Mouse (Mus musculus): ENCODE data around the gene Artn.
A peak's percentile ranks its signal among the peaks of the same experiment; 100 is the strongest.

Gene Artn

GRCm38 (mm10) chr4:117890031-117890430 lies 39.5 kb downstream of the Artn start:
- no peak for DNase-seq (ENCODE audit: low spot score in 2 of 2)

DNA sequence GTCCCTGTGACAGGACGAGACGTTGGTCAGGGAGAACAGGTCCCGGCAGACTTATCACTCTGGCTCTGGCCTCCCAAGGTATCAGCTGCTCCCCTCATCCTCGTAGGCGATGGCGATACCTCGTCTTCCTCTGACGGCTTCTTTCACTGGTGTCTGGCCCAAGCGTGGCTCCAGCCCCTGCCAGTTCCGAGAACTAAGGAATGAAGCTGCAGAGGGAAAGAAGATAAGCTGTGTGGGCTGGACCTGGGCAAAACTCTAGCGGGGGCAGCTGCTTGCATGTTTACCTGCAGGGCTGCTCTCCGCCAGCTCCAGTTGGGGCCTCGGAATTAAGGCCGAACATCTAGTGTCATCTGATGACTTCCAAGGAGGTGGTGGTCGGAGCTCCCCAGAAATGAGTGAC lies 40.1 kb downstream of the Artn start:
- no peak for DNase-seq (ENCODE audit: low spot score in 2 of 2)

- no peak for DNase-seq (ENCODE audit: low spot score in 2 of 2)
These were observed 41.6 kb downstream of the Artn start for GRCm38 (mm10) chr4:117887920-117888319.

DNA sequence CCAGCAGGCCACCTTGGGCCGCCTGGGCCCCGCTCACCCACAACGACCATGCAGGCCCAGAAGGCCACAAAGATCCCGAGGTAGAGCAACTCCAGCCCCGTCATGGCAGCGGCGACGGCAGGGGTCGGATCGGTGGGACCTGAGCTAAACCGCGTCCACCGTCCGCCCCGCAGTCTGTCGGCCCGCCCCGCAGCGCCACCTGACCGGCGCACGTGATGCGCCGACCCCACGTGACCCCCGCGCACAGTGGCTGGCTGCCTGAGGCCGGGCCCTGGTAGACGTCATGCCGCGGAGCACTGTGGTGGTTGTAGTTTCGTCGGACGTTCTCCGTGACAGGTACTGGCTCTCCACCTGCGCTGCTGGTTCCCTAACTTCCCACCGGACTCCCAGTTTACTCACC lies 42.4 kb downstream of the Artn start, which contains the start of gene Atp6v0b:
Atp6v0b (minus strand) TSS at position 201 of the 400 bp plus-strand sequence.
- peak; percentile 92 to 93 for DNase-seq (ENCODE audit: low spot score in 2 of 2)

GRCm38 (mm10) chr4:117886644-117887043 lies 42.9 kb downstream of the Artn start:
- no peak for DNase-seq (ENCODE audit: low spot score in 2 of 2)

- no peak for DNase-seq (ENCODE audit: low spot score in 2 of 2)
These were observed 43.6 kb downstream of the Artn start for GRCm38 (mm10) chr4:117885994-117886393.

GRCm38 (mm10) chr4:117885093-117885492 lies 44.5 kb downstream of the Artn start:
- DNase-seq (ENCODE audit: low spot score in 2 of 2): no peak

DNA sequence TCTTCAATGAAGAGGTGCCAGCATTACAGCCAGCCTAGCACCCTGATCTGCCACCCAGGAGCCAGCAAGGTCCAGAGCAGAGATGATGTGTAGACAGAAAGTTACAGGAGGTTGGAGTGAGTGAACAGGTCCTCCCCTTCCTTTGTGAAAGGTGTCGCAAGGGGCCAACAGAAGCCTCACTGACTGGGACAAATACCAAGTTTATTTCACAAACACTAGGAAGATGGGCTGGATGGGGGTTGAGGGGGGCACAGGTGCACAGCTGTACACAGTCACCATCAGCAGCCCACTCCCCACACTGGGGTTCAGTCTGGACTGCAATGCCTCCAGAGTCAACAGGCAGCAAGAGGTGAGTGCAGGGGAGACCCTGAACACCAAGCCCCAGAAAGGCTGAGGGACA lies 45.4 kb downstream of the Artn start:
- no peak for DNase-seq (ENCODE audit: low spot score in 2 of 2)

DNA sequence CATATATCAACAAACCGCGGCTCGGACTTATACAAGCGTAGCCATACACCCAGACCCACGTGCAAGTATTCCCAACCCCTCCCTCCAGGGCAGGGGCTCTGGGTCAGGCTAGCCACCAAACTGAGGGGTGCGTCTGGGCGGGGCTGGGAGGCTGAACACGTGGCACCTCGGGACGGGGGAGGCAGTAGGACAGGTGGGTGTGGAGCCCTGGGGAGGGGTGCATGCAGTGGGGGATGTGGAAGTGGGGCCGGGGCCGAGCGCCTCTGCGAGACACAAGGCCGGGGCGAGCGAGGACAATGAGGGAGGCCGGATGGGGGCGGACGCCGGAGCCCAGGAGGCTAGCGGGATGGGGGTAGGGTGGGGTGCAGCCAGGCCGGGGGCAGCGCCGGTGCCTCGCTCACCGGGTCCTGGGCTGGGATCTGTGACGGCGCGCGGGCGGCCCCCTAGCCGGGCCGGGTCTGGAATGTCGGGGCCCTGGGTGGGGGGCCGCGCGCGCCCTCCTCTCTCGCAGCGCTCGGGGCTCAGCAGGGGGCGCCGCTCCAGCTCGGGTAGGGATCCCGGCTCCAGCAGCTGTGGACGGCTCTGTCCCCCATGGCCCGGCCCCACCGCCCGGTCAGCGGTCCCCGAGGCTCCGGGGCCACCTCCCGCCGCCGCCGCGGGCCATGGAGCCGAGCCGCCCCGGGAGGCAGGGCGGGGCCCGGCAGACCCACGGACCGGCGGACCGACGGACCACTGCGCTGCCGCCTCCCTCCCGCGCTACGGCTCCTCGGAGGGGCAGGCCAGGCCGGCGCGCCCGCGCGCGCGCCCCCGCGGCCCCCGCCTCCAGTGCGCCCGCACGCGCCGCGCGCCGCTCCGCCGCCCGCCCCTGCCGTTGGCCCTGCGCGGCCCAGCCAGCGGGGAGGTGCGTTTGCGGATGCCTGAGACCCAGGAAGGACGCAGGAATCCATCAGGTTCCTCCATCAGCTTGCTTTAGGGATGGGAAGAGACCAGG lies 46.6 kb downstream of the Artn start, which contains the start of gene B4galt2:
B4galt2 (minus strand) TSS at position 787 of the 991 bp plus-strand sequence.
- DNase-seq (ENCODE audit: low spot score in 2 of 2): peak; percentile 45 to 46

GRCm38 (mm10) chr4:117878703-117879102 lies 50.9 kb downstream of the Artn start:
- DNase-seq (ENCODE audit: low spot score in 2 of 2): no peak

GRCm38 (mm10) chr4:117878301-117878700 lies 51.3 kb downstream of the Artn start:
- DNase-seq (ENCODE audit: low spot score in 2 of 2): no peak

All from frontal cortex, postnatal 25 days (tissue).